Mouse (Mus musculus) liver, embryonic 11.5 days (tissue): ENCODE results near the gene Ptpn9. TPM values are rescaled to one million over a fixed set of nuclear protein-coding genes. Genes with fewer than 3 reads are reported as not detected.

Experiments used
- ATAC-seq: fragments of 200-750 bp; cut with Nextera tagmentation; replicated peaks from 2 replicates; pipeline ENCODE4 v1.8.0; 2017; ENCODE audit warnings: moderate number of reproducible peaks, mild to moderate bottlenecking, moderate TSS enrichment, moderate library complexity; ENCODE audit not compliant: low FRiP score
- DNase-seq: peaks from one replicate; pipeline ENCODE4 v3.0.0-alpha.2; 2017; ENCODE audit warnings: low spot score
- H3K27ac ChIP-seq: fragments of 300-500 bp; sonication (generic); 2 replicates; pipeline ENCODE4 v1.5.1; 2014; ENCODE audit warnings: mild to moderate bottlenecking, low read depth, low read length, control low read depth
- H3K27me3 ChIP-seq: fragments of 300-500 bp; sonication (generic); replicated peaks from 2 replicates; pipeline ENCODE4 v1.6.1; 2014; ENCODE audit warnings: low read length, mixed read lengths; ENCODE audit not compliant: control insufficient read depth, insufficient read depth
- H3K36me3 ChIP-seq: fragments of 300-500 bp; sonication (generic); 2 replicates; pipeline ENCODE4 v1.6.1; 2014; ENCODE audit warnings: mild to moderate bottlenecking, low read length, moderate library complexity, mixed read lengths; ENCODE audit not compliant: control insufficient read depth, insufficient read depth
- H3K4me1 ChIP-seq: fragments of 300-500 bp; sonication (generic); replicated peaks from 2 replicates; pipeline ENCODE4 v1.6.1; 2014; ENCODE audit warnings: low read length, mixed read lengths; ENCODE audit not compliant: control insufficient read depth, insufficient read depth
- H3K4me2 ChIP-seq: fragments of 300-500 bp; sonication (generic); 2 replicates; pipeline ENCODE4 v1.6.1; 2014; ENCODE audit warnings: mild to moderate bottlenecking, control low read depth, moderate library complexity
- H3K4me3 ChIP-seq: fragments of 300-500 bp; sonication (generic); 2 replicates; pipeline ENCODE4 v1.5.1; 2014; ENCODE audit warnings: low read depth, low read length, control low read depth
- H3K9ac ChIP-seq: fragments of 300-500 bp; sonication (generic); 2 replicates; pipeline ENCODE4 v1.6.1; 2014; ENCODE audit warnings: low read depth, low read length, control low read depth
- H3K9me3 ChIP-seq: fragments of 300-500 bp; sonication (generic); 2 replicates; pipeline ENCODE4 v1.6.1; 2016; ENCODE audit warnings: low read length, inconsistent platforms, mixed read lengths; ENCODE audit not compliant: control insufficient read depth
- WGBS: fragments of 180-500 bp; shearing (Covaris S2); extraction: QIAGEN DNeasy Blood & Tissue Kit; methylation state at CpG from one replicate; pipeline ENCODE4 v1.1.7; 2014; 5-methylcytosine and 5-hydroxymethylcytosine counted together
- polyA plus RNA-seq: library from polyadenylated mRNA; unstranded; fragments of >200 nt; fragmentation: Nextera tagmentation; extraction: Ambion mirVana; gene quantifications from 2 replicates; pipeline ENCODE4 v1.2.1, GENCODE M21; 2014

Ptpn9 gene
- polyA plus RNA-seq, 1 experiment from 2014 or later: 14.0 TPM

- ATAC-seq: no peak; the same call in 1 of the 2 replicates
- DNase-seq: peak; percentile 74
- Histone ChIP-seq H3K27me3 (no peaks in the 10 kb centered on the region), H3K4me3 (peak overlapping the region; percentile 97), H3K27ac (peak overlapping the region; percentile 92), H3K4me1 (peaks cover 26% of the 10 kb centered on the region), H3K36me3 (no peaks in the 10 kb centered on the region), H3K4me2 (peak overlapping the region; percentile 95), H3K9ac (peak overlapping the region; percentile 89), H3K9me3 (no peaks in the 10 kb centered on the region)
- WGBS: 11% methylated on average over 17 of the region's 17 CpGs
These were observed 80.3 kb downstream of the Ptpn9 start for GRCm38 (mm10) chr9:57074822-57075603.

GRCm38 (mm10) chr9:57075681-57076381 lies 81.1 kb downstream of the Ptpn9 start:
- DNase-seq: peak; percentile 97
- no peaks in the 10 kb centered on the region for H3K27me3 ChIP-seq
- H3K9me3 ChIP-seq: no peaks in the 10 kb centered on the region
- H3K4me1 ChIP-seq: peaks cover 18% of the 10 kb centered on the region
- ATAC-seq: peak; percentile 81
- peak overlapping the region; percentile 93 for H3K9ac ChIP-seq
- under 1% methylated on average over 43 of the region's 43 CpGs for WGBS
- peak overlapping the region; percentile 99 for H3K27ac ChIP-seq
- peak overlapping the region; percentile 97 for H3K4me3 ChIP-seq
- H3K4me2 ChIP-seq: peak overlapping the region; percentile 95
- H3K36me3 ChIP-seq: no peaks in the 10 kb centered on the region

- peak overlapping the region; percentile 93 for H3K9ac ChIP-seq
- H3K4me1 ChIP-seq: peaks cover 14% of the 10 kb centered on the region
- ATAC-seq: peak; percentile 26
- peak overlapping the region; percentile 99 for H3K27ac ChIP-seq
- under 1% methylated on average over 69 of the region's 72 CpGs for WGBS
- H3K4me2 ChIP-seq: peak overlapping the region; percentile 95
- no peaks in the 10 kb centered on the region for H3K27me3 ChIP-seq
- H3K9me3 ChIP-seq: no peaks in the 10 kb centered on the region
- H3K4me3 ChIP-seq: peak overlapping the region; percentile 97
- H3K36me3 ChIP-seq: no peaks in the 10 kb centered on the region
- peak; percentile 89 for DNase-seq
These were observed 82.3 kb downstream of the Ptpn9 start for GRCm38 (mm10) chr9:57076701-57077660.

GRCm38 (mm10) chr9:57082236-57082635 lies 87.5 kb downstream of the Ptpn9 start:
- Histone ChIP-seq H3K4me1 (peaks cover 10% of the 10 kb centered on the region), H3K36me3 (peaks cover 9% of the 10 kb centered on the region; the same call in 1 of the 2 replicates), H3K4me3 (no peak overlapping the region), H3K27me3 (no peaks in the 10 kb centered on the region), H3K27ac (no peak overlapping the region), H3K9ac (no peak overlapping the region), H3K9me3 (no peaks in the 10 kb centered on the region), H3K4me2 (no peak overlapping the region)
- WGBS: 88% methylated on average over 3 of the region's 3 CpGs
- DNase-seq: no peak
- no peak for ATAC-seq

Other genes starting within 250 kb of the Ptpn9 start
- gene Lingo1, start 198.5 kb upstream of the Ptpn9 start, polyA plus RNA-seq: 2.0 and 2.6 TPM in 2 replicates
- gene Odf3l1, start 130.2 kb upstream of the Ptpn9 start, polyA plus RNA-seq: 0.17 TPM in 1 of 2 replicates, not detected in the other
- gene Cspg4, start 129.9 kb upstream of the Ptpn9 start, polyA plus RNA-seq: 1.1 and 1.3 TPM in 2 replicates
- 3.8 and 3.9 TPM in 2 replicates for gene Snx33, start 66.6 kb upstream of the Ptpn9 start, polyA plus RNA-seq
- gene Imp3, start 57.4 kb upstream of the Ptpn9 start, polyA plus RNA-seq: 105 and 110 TPM in 2 replicates
- gene Snupn, start 44.0 kb upstream of the Ptpn9 start, polyA plus RNA-seq: 21.7 and 22.6 TPM in 2 replicates
- 37.1 and 37.8 TPM in 2 replicates for gene Sin3a, start 77.1 kb downstream of the Ptpn9 start, polyA plus RNA-seq
- 45.0 and 47.7 TPM in 2 replicates for gene Man2c1, start 135.8 kb downstream of the Ptpn9 start, polyA plus RNA-seq
- 4.1 and 4.5 TPM in 2 replicates for gene Neil1, start 153.4 kb downstream of the Ptpn9 start, polyA plus RNA-seq
- 94.4 and 96.7 TPM in 2 replicates for gene Commd4, start 163.4 kb downstream of the Ptpn9 start, polyA plus RNA-seq
- gene Trcg1, start 241.6 kb downstream of the Ptpn9 start, polyA plus RNA-seq: not detected in 2 replicates